Mouse (Mus musculus): ENCODE measurements around the gene Mettl21a.

- TF ChIP-seq EP300 (IDR thresholded peaks at IDR 0.05; ENCODE audit: low read depth) (no peak), CTCF (IDR thresholded peaks at IDR 0.05; ENCODE audit: low read depth) (no peak)
Observed at GRCm38 (mm10) chr1:64644513-64644912, 27.5 kb upstream of the Mettl21a start.
